Mouse (Mus musculus) midbrain, embryonic 11.5 days (tissue): ENCODE results near the gene Rbbp4. TPM values are rescaled to one million over a fixed set of nuclear protein-coding genes. Genes with fewer than 3 reads are reported as not detected.

Experiments
- ATAC-seq: fragments of 200-750 bp; cut with Nextera tagmentation; 2 replicates; pipeline ENCODE4 v1.8.0; 2017; ENCODE audit warnings: moderate TSS enrichment, moderate library complexity; ENCODE audit not compliant: low FRiP score
- DNase-seq: peaks from one replicate; pipeline ENCODE4 v3.0.0; 2015; ENCODE audit warnings: low spot score; ENCODE audit errors: missing footprints
- H3K27ac ChIP-seq: fragments of 300-500 bp; sonication (generic); 2 replicates; pipeline ENCODE4 v1.5.1; 2014; ENCODE audit warnings: low read depth, low read length
- H3K27me3 ChIP-seq: fragments of 300-500 bp; sonication (generic); 2 replicates; pipeline ENCODE4 v1.6.1; 2014; ENCODE audit warnings: mild to moderate bottlenecking, low read length, moderate library complexity, mixed read lengths; ENCODE audit not compliant: control insufficient read depth, insufficient read depth
- H3K36me3 ChIP-seq: fragments of 300-500 bp; sonication (generic); 2 replicates; pipeline ENCODE4 v1.6.1; 2014; ENCODE audit warnings: mild to moderate bottlenecking, low read length, moderate library complexity, mixed read lengths; ENCODE audit not compliant: control insufficient read depth, insufficient read depth
- H3K4me1 ChIP-seq: fragments of 300-500 bp; sonication (generic); 2 replicates; pipeline ENCODE4 v1.6.1; 2014; ENCODE audit warnings: low read length; ENCODE audit not compliant: control insufficient read depth, insufficient read depth
- H3K4me2 ChIP-seq: fragments of 300-500 bp; sonication (generic); 2 replicates; pipeline ENCODE4 v1.6.1; 2014; ENCODE audit warnings: mild to moderate bottlenecking, moderate library complexity
- H3K4me3 ChIP-seq: fragments of 300-500 bp; sonication (generic); 2 replicates; pipeline ENCODE4 v1.5.1; 2014; ENCODE audit warnings: low read depth, low read length
- H3K9ac ChIP-seq: fragments of 300-500 bp; sonication (generic); 2 replicates; pipeline ENCODE4 v1.6.1; 2014; ENCODE audit warnings: low read length
- H3K9me3 ChIP-seq: fragments of 300-500 bp; sonication (generic); 2 replicates; pipeline ENCODE4 v1.6.1; 2016; ENCODE audit warnings: low read length; ENCODE audit not compliant: control insufficient read depth
- WGBS: fragments of 180-500 bp; shearing (Covaris S2); extraction: QIAGEN DNeasy Blood & Tissue Kit; methylation state at CpG from one replicate; pipeline ENCODE4 v1.1.7; 2014; 5-methylcytosine and 5-hydroxymethylcytosine counted together
- polyA plus RNA-seq: library from polyadenylated mRNA; unstranded; fragments of >200 nt; fragmentation: Nextera tagmentation; extraction: Ambion mirVana; gene quantifications from 2 replicates; pipeline ENCODE4 v1.2.1, GENCODE M21; 2014

The Rbbp4 gene
- polyA plus RNA-seq, 1 experiment from 2014 or later = 561 TPM

DNA sequence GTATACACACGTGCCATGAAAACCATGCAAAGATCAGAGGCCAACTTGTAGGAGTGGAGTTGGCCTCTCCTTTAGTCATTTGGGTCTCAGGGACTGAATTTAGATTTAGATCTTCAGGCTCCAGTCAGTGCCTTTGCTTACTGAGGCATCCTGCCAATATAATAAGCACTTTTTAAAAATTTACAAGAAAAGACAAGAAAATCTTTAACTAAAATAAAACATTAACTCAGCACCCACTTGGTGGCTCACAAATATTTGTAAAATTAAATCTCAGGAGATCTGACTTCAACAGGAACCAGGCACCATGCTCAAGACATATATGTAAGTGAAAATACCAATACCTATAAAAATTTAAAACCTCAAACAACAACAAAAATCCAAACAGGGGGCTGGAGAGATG lies 14.3 kb downstream of the Rbbp4 start:
- 100% methylated on average over 1 of the region's 1 CpGs for WGBS
- Histone ChIP-seq H3K4me2 (no peak overlapping the region), H3K36me3 (peaks cover 36% of the 10 kb centered on the region), H3K4me3 (no peak overlapping the region), H3K9ac (no peak overlapping the region), H3K27ac (no peak overlapping the region), H3K27me3 (no peaks in the 10 kb centered on the region), H3K4me1 (no peaks in the 10 kb centered on the region), H3K9me3 (no peaks in the 10 kb centered on the region)
- ATAC-seq (no peak), DNase-seq (no peak)

DNA sequence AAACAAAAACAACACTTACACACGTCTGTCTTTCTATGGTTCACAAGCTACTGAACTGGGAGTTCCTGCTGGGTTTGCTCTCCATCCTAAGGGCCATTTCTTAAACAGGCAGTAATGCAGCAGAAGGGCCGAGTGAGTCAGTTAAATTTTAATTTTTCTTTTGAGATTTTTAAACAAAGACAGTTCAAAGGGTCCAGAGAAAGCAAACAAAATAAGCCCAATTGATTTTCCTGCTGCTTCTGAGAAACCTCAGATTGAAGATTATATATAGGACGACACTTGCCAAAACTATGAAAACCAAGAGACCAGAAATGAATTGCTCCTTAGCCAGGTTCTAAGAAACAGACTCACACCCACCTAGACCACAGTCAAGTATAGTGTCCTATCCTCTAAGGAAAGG lies 21.3 kb downstream of the Rbbp4 start:
- H3K4me1 ChIP-seq = no peaks in the 10 kb centered on the region
- 87% methylated on average over 3 of the region's 3 CpGs for WGBS
- H3K9ac ChIP-seq = no peak overlapping the region
- H3K27ac ChIP-seq = no peak overlapping the region
- no peak overlapping the region for H3K4me3 ChIP-seq
- H3K36me3 ChIP-seq = peaks cover 44% of the 10 kb centered on the region
- H3K9me3 ChIP-seq = no peaks in the 10 kb centered on the region
- no peak overlapping the region for H3K4me2 ChIP-seq
- H3K27me3 ChIP-seq = no peaks in the 10 kb centered on the region
- ATAC-seq (no peak), DNase-seq (no peak)

DNA sequence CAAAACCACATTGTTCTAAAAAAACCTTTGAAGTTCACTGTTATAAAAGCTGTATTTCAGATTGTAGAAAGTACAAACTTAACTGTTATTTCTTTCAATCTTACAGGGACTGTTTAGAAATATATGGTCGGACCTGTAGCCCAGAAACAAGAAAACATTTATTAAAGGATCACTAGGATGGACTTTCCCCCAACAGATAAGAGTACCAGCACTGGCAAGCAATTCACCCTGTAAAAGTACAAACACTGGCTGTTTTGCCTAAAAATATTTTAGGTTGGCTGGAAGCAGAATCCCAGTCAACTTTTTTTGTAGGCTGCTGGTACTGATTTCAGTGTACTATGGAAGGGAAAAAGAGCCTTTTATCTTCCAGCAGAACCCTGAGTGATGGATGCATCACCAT lies 27.2 kb downstream of the Rbbp4 start:
- ATAC-seq (no peak), DNase-seq (no peak)
- WGBS = 93% methylated on average over 1 of the region's 1 CpGs
- H3K27ac ChIP-seq = no peak overlapping the region
- peaks cover 19% of the 10 kb centered on the region for H3K36me3 ChIP-seq
- no peaks in the 10 kb centered on the region for H3K27me3 ChIP-seq
- H3K9ac ChIP-seq = no peak overlapping the region
- H3K4me2 ChIP-seq = no peak overlapping the region
- no peak overlapping the region for H3K4me3 ChIP-seq
- no peaks in the 10 kb centered on the region for H3K9me3 ChIP-seq
- H3K4me1 ChIP-seq = no peaks in the 10 kb centered on the region

DNA sequence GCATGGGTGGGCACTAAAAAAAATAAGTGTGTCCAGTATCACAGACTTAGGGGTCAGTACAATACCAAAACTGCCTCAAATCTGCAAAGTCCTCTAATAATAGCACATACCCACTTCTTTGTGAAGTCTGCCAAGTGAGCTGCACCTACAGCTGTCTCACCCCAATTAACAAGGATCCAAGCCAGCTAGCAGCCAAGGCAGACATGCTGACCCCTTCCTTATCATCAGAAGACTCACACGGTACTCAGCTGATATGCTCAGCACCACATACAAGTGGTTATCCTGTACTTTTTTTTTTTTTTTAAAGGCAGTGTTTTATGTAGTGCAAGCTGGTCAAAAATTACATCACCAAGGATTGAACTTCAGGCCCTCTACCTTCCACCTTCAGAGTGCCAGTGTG lies 30.9 kb downstream of the Rbbp4 start:
- Histone ChIP-seq H3K4me2 (no peak overlapping the region), H3K9me3 (no peaks in the 10 kb centered on the region), H3K4me1 (no peaks in the 10 kb centered on the region; the same call in 1 of the 2 replicates), H3K4me3 (no peak overlapping the region), H3K27ac (no peak overlapping the region), H3K27me3 (no peaks in the 10 kb centered on the region), H3K9ac (no peak overlapping the region), H3K36me3 (peaks cover 7% of the 10 kb centered on the region)
- ATAC-seq (no peak), DNase-seq (no peak)
- WGBS = 73% methylated on average over 1 of the region's 1 CpGs

DNA sequence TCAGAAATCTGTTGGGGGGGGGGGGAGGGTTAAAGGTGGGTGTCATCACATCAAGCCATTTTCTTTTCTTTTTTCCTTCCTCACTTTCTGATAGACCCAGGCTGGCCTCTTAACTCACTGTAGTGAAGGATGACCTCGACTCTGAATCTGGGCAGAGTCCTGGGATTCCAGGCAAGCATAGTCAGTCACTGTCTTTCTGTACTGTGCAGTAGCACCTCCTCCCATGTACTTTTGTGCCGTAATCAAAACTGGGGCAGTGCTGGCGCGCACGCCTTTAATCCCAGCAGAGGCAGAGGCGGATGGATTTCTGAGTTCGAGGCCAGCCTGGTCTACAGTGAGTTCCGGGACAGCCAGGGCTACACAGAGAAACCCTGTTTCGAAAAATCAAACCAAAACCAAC lies 31.4 kb downstream of the Rbbp4 start:
- Histone ChIP-seq H3K27ac (no peak overlapping the region), H3K9me3 (no peaks in the 10 kb centered on the region), H3K36me3 (peaks cover 6% of the 10 kb centered on the region), H3K9ac (no peak overlapping the region), H3K4me3 (no peak overlapping the region), H3K4me1 (no peaks in the 10 kb centered on the region; the same call in 1 of the 2 replicates), H3K27me3 (no peaks in the 10 kb centered on the region), H3K4me2 (no peak overlapping the region)
- 93% methylated on average over 9 of the region's 9 CpGs for WGBS
- no peak for DNase-seq
- no peak for ATAC-seq

DNA sequence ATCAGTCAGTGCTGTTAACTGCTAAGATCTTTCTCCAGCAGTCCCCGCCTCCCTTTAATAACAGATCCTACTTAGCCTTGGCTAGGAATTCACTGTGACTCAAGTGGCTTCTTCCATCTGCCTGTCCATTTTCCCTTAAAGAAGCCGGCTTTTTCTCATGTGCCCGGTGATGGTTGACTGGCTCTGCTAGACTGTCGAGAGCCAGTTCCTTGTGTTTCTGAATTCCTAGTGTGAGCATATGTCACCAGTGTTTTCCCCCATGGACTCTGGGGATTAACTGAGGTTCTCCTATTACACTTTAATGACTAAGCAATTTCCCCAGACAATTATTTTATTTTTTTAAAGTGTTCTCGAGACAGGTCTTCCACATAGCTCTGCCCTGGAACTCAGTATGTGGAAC lies 31.8 kb downstream of the Rbbp4 start:
- WGBS = 80% methylated on average over 5 of the region's 5 CpGs
- Histone ChIP-seq H3K4me2 (no peak overlapping the region), H3K27ac (no peak overlapping the region), H3K27me3 (no peaks in the 10 kb centered on the region), H3K4me1 (no peaks in the 10 kb centered on the region; the same call in 1 of the 2 replicates), H3K4me3 (no peak overlapping the region), H3K9ac (no peak overlapping the region), H3K36me3 (peaks cover 6% of the 10 kb centered on the region), H3K9me3 (no peaks in the 10 kb centered on the region)
- DNase-seq (no peak), ATAC-seq (no peak)

DNA sequence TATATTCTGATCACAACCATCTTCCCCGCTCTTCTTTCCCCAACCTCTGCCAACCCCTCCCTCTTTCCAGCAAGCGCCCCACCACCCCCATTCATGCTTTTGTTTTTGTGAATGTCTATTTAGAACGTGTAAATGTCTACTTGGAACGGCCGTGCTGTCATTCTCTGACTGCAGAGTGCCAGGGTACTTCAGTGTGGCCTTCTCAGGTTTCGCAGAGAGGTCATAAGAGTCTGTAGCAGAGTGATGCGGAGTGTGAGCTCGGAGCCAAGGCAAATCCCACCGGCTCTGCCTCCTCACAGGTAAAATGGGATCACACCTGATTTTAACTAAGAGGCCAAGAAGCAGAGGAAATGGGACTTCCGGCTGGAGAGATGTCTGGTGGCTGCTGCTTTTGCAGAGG lies 36.0 kb downstream of the Rbbp4 start:
- Histone ChIP-seq H3K9me3 (no peaks in the 10 kb centered on the region), H3K4me1 (no peaks in the 10 kb centered on the region; the same call in 1 of the 2 replicates), H3K4me2 (no peak overlapping the region), H3K9ac (no peak overlapping the region), H3K36me3 (no peaks in the 10 kb centered on the region), H3K4me3 (no peak overlapping the region), H3K27me3 (no peaks in the 10 kb centered on the region), H3K27ac (no peak overlapping the region)
- no peak for ATAC-seq
- WGBS = 69% methylated on average over 10 of the region's 10 CpGs
- no peak for DNase-seq

DNA sequence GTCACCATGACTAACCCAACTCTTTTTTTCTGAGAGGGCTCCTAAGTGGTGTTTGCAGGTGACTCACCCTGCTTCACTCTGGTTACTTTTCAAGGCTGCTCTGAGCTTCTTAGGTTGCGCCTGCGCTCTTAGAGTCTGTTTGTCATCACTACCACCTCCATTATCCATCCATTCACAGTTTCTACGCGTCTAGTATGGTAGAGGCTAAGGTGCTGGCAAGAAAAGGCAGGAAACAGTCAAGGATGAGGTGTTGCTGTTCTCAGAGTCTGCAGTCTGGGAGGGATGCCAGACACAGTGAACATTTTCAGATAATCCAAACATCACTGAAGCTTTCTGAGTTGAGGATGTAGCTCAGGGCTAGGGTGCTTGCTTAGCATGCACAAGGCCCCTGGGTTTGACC lies 37.4 kb downstream of the Rbbp4 start:
- no peak overlapping the region for H3K27ac ChIP-seq

DNA sequence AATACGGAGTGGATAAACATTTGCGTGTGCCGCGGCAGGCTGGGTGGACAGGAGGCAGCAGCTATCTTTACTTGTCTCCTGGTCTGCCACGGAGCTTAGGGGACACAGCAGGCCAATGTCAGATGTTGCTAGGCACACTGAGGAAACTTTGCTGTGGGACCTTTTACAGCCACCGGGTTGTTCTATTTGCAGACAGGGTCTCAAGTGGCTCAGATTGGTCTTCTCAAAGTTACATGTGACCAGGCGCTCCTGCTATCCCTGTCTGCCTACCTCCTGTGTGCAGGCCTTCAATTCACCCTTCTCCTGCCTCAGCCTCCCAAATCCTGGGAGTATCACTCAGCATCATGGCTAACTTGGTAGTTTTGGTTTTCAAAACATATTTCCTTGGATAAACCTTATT lies 39.1 kb downstream of the Rbbp4 start:
- Histone ChIP-seq H3K36me3 (no peaks in the 10 kb centered on the region), H3K4me2 (no peak overlapping the region), H3K9ac (no peak overlapping the region), H3K9me3 (no peaks in the 10 kb centered on the region), H3K27ac (no peak overlapping the region), H3K4me1 (no peaks in the 10 kb centered on the region; the same call in 1 of the 2 replicates), H3K27me3 (no peaks in the 10 kb centered on the region), H3K4me3 (no peak overlapping the region)
- WGBS = 86% methylated on average over 7 of the region's 7 CpGs
- no peak for ATAC-seq
- no peak for DNase-seq

More for the DNA sequence above, 37.4 kb downstream of the Rbbp4 start:
- DNase-seq (no peak), ATAC-seq (no peak)
- Histone ChIP-seq H3K27me3 (no peaks in the 10 kb centered on the region), H3K9ac (no peak overlapping the region), H3K9me3 (no peaks in the 10 kb centered on the region), H3K4me3 (no peak overlapping the region), H3K4me2 (no peak overlapping the region), H3K36me3 (no peaks in the 10 kb centered on the region), H3K4me1 (no peaks in the 10 kb centered on the region; the same call in 1 of the 2 replicates)
- WGBS = 93% methylated on average over 4 of the region's 4 CpGs

DNA sequence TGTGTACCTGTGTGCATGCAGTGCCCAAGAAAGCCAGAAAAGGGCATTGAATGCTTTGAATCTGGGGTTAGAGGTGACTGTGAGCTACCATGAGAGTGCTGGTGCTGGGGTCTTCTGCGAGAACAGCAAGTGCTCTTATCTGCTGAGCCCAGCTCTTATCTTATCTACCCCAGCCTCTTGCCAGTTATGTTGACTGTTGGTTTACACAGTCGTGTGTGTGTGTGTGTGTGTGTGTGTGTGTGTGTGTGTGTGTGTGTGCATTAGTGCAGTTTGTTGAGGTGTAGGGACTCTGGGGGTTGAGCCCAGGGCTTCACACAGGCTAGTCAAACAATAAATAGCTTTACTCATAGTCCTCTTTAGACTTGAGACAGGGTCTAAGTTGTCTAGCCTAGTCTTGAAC lies 40.0 kb downstream of the Rbbp4 start:
- Histone ChIP-seq H3K4me1 (no peaks in the 10 kb centered on the region; the same call in 1 of the 2 replicates), H3K9me3 (no peaks in the 10 kb centered on the region), H3K27ac (no peak overlapping the region), H3K4me3 (no peak overlapping the region), H3K36me3 (no peaks in the 10 kb centered on the region), H3K27me3 (no peaks in the 10 kb centered on the region), H3K4me2 (no peak overlapping the region), H3K9ac (no peak overlapping the region)
- ATAC-seq = no peak
- WGBS = 85% methylated on average over 2 of the region's 2 CpGs
- DNase-seq = no peak
